ENCODE assay signal across 12 mouse cellular contexts in genomic region chr1:120272605-120273004, GRCm38 (mm10). TPM values are rescaled to one million over a fixed set of nuclear protein-coding genes. Genes with fewer than 3 reads are reported as not detected.
DNase-seq lines count a peak whose midpoint lies in the region; ATAC-seq and TF ChIP-seq lines count a peak whose summit lies in the region.
"Had no signal": no experiment of that assay in that cellular context is flagged by ENCODE, and none has a peak within 500 bp of the region (broad histone marks: within the 10 kb centered on the region; RNA-seq: fewer than 3 reads in every experiment).

Gene Steap3 (minus strand): TSS chr1:120272705.

- H3K79me2 ChIP-seq in MEL (ENCODE audit: control insufficient read depth, insufficient read depth, low read length, poor library complexity) = no peaks in the 10 kb centered on the region

- H3K4me1 ChIP-seq in MEL (ENCODE audit: control insufficient read depth in 1 of 2, insufficient read depth in 2 of 2, low read length in 2 of 2) = peaks cover 5 to 17% of the 10 kb centered on the region in 2 experiments
- H3K4me1 ChIP-seq in hindbrain, embryonic 16.5 days (ENCODE audit: control insufficient read depth, insufficient read depth, low read depth, low read length) = no peaks in the 10 kb centered on the region
- H3K4me1 ChIP-seq in hindbrain, embryonic 10.5 days (replicated peaks) = peaks cover 5% of the 10 kb centered on the region; the same call in 1 of the 2 replicates

- H3K4me3 ChIP-seq in MEL (ENCODE audit: control insufficient read depth in 1 of 2, insufficient read depth in 1 of 2, low read depth in 2 of 2, low read length in 2 of 2) = no peak within 1 kb of the TSS
- no peak within 1 kb of the TSS for H3K4me3 ChIP-seq in hindbrain, embryonic 16.5 days (ENCODE audit: low read length)
- no peak within 1 kb of the TSS for H3K4me3 ChIP-seq in hindbrain, embryonic 10.5 days
- H3K4me3 ChIP-seq: forebrain, embryonic 10.5 days; left cerebral cortex, adult 2 months had no signal

- intact Hi-C loops in gastrocnemius, postnatal 36 days (cut with DNase I) = no loop called here

- TF ChIP-seq EP300 in MEL (IDR thresholded peaks at IDR 0.05; ENCODE audit: low read depth in 1 of 2, low read length in 2 of 2) = no peak

- TF ChIP-seq POLR2A in MEL (IDR thresholded peaks at IDR 0.05; ENCODE audit: control insufficient read depth in 1 of 2, insufficient read depth in 1 of 2, low read depth in 1 of 2, low read length in 2 of 2, poor library complexity in 1 of 2) = no peak

- no peak for TF ChIP-seq CTCF in MEL (IDR thresholded peaks at IDR 0.05 in 2 of 3, conservative IDR thresholded peaks at IDR 0.05 in 1 of 3; ENCODE audit: control insufficient read depth in 1 of 3, insufficient read depth in 1 of 3, low read depth in 2 of 3, low read length in 3 of 3, poor library complexity in 1 of 3, severe bottlenecking in 1 of 3)

- no peak within 1 kb of the TSS for H3K9ac ChIP-seq in MEL (ENCODE audit: control insufficient read depth, low read depth, low read length, poor library complexity, severe bottlenecking)
- no peak within 1 kb of the TSS for H3K9ac ChIP-seq in hindbrain, embryonic 16.5 days (ENCODE audit: low read depth, low read length)

- H3K36me3 ChIP-seq in MEL (ENCODE audit: control insufficient read depth in 1 of 2, insufficient read depth in 2 of 2, low read length in 2 of 2) = peaks cover 0 to 20% of the 10 kb centered on the region in 2 experiments; a peak in 2 of 4 replicates
- H3K36me3 ChIP-seq in hindbrain, embryonic 16.5 days (ENCODE audit: control insufficient read depth, insufficient read depth, low read length) = no peaks in the 10 kb centered on the region
- H3K36me3 ChIP-seq in hindbrain, embryonic 10.5 days = no peaks in the 10 kb centered on the region
- H3K36me3 ChIP-seq: forebrain, embryonic 10.5 days had no signal

- DNase-seq in MEL (ENCODE audit: low read depth, low spot score) = no peak
- DNase-seq in adrenal gland, postnatal 10 days = no peak
- no peak for DNase-seq in gastrocnemius, postnatal 36 days
- DNase-seq in large intestine, adult 2 months (ENCODE audit: low read depth, low spot score) = no peak
- no peak for DNase-seq in hindbrain, embryonic 10.5 days (ENCODE audit: low spot score)
- DNase-seq in spleen, postnatal 14 days (ENCODE audit: low spot score in 2 of 2) = no peak
- DNase-seq: cerebellum, adult 11-12 months; spleen, adult 18-20 months had no signal

- WGBS in large intestine, adult 2 months = 84% methylated on average over 5 of the region's 5 CpGs
- WGBS in hindbrain, embryonic 16.5 days = 90% methylated on average over 5 of the region's 5 CpGs
- WGBS in hindbrain, embryonic 10.5 days = 90% methylated on average over 5 of the region's 5 CpGs

- no peak for TF ChIP-seq RAD21 in MEL (IDR thresholded peaks at IDR 0.05; ENCODE audit: low read depth, low read length)

- H3K4me2 ChIP-seq in hindbrain, embryonic 16.5 days (ENCODE audit: low read length) = no peak within 1 kb of the TSS

- no peaks in the 10 kb centered on the region for H3K9me3 ChIP-seq in MEL (replicated peaks; ENCODE audit: insufficient read depth, low read length)
- H3K9me3 ChIP-seq in hindbrain, embryonic 16.5 days (ENCODE audit: control insufficient read depth, low read length) = no peaks in the 10 kb centered on the region
- H3K9me3 ChIP-seq in hindbrain, embryonic 10.5 days = no peaks in the 10 kb centered on the region
- H3K9me3 ChIP-seq: forebrain, embryonic 10.5 days had no signal

- H3K27me3 ChIP-seq in MEL (ENCODE audit: control insufficient read depth in 1 of 2, insufficient read depth in 2 of 2, low read length in 2 of 2) = no peaks in the 10 kb centered on the region
- no peaks in the 10 kb centered on the region for H3K27me3 ChIP-seq in hindbrain, embryonic 16.5 days (replicated peaks; ENCODE audit: control insufficient read depth, insufficient read depth, low read length)
- H3K27me3 ChIP-seq in hindbrain, embryonic 10.5 days (ENCODE audit: insufficient read depth, poor library complexity, severe bottlenecking) = no peaks in the 10 kb centered on the region

- H3K27ac ChIP-seq in MEL (ENCODE audit: control insufficient read depth, low read depth, low read length) = no peak within 1 kb of the TSS
- H3K27ac ChIP-seq in hindbrain, embryonic 16.5 days (ENCODE audit: low read depth, low read length) = no peak within 1 kb of the TSS
- H3K27ac ChIP-seq in hindbrain, embryonic 10.5 days = no peak within 1 kb of the TSS
- H3K27ac ChIP-seq: forebrain, embryonic 10.5 days; left cerebral cortex, adult 2 months had no signal

- no peak for ATAC-seq in hindbrain, embryonic 16.5 days
- ATAC-seq: intestine, embryonic 16.5 days had no signal

TF ChIP-seq in MEL, 35 proteins besides CTCF, POLR2A, EP300 and RAD21:
- TF ChIP-seq SMC3 (IDR thresholded peaks at IDR 0.05; ENCODE audit: low read depth, low read length) = no peak
- no peak for TF ChIP-seq NELFE (IDR thresholded peaks at IDR 0.05; ENCODE audit: low read depth, low read length)
- no peak for TF ChIP-seq SIN3A (IDR thresholded peaks at IDR 0.05; ENCODE audit: low read length)
- TF ChIP-seq POLR2AphosphoS5 (IDR thresholded peaks at IDR 0.05; ENCODE audit: borderline replicate concordance, low read depth, low read length) = no peak
- no peak for TF ChIP-seq ETS1 (IDR thresholded peaks at IDR 0.05; ENCODE audit: low read depth, low read length)
- no peak for TF ChIP-seq HCFC1 (IDR thresholded peaks at IDR 0.05; ENCODE audit: low read depth, low read length)
- TF ChIP-seq TAL1 (IDR thresholded peaks at IDR 0.05; ENCODE audit: low read length) = no peak
- no peak for TF ChIP-seq GATA1 (IDR thresholded peaks at IDR 0.05; ENCODE audit: low read depth, low read length)
- no peak for TF ChIP-seq BHLHE40 (IDR thresholded peaks at IDR 0.05; ENCODE audit: borderline replicate concordance, low read depth, low read length)
- TF ChIP-seq POLR2AphosphoS2 (IDR thresholded peaks at IDR 0.05; ENCODE audit: low read length) = no peak
TF ChIP-seq in MEL: peak in this region for 0.

RNA-seq across cellular contexts. Expression of gene Steap3, which starts in this region (rescaled TPM):
- total RNA-seq in MEL (2012; rRNA removed) = 83.2 and 101 TPM in 2 replicates
- 10 to 100 TPM; 50.2 to 98.2 TPM for polyA plus RNA-seq in MEL (2012; ENCODE audit: insufficient read depth in 1 of 2, insufficient read length in 2 of 2, low read depth in 1 of 2, low replicate concordance in 2 of 2, missing spikeins in 1 of 2)
- total RNA-seq in adrenal gland, postnatal 10 days (2021) = 10 to 100 TPM; 27.8 to 36.7 TPM
- 10 to 100 TPM; 17.8 to 19.2 TPM for total RNA-seq in gastrocnemius, postnatal 36 days (2021)
- polyA plus RNA-seq in large intestine, adult 2 months (2012; rRNA removed) = 16.2 and 21.0 TPM in 2 replicates
- polyA plus RNA-seq in hindbrain, embryonic 16.5 days (2015; fragmentation: Nextera tagmentation; extraction: Ambion mirVana) = 4.9 and 5.1 TPM in 2 replicates
- polyA plus RNA-seq in hindbrain, embryonic 10.5 days (2016; fragmentation: Nextera tagmentation; extraction: Ambion mirVana) = 3.3 and 3.6 TPM in 2 replicates
